7 mouse cellular contexts compared by ENCODE assay signal in the genomic region with DNA sequence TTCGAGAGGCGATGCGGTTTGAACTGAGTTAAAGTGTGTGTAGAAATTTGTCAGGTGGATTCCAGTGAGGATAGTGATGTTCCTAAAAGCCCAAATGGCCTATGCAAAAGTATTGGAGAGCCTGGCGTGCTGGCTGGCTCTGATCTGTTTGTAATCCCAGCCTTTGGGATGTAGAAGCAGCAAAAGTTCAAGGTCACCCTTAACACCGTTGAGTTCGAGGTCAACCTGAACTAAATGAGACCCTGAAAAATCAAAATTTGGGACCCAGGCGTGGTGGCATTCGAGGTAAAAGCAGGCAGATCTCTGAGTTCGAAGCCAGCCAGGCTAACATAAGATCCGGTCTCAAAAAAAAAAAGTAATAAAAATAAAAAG. TPM values are rescaled to one million over a fixed set of nuclear protein-coding genes. Genes with fewer than 3 reads are reported as not detected.
DNase-seq lines count a peak whose midpoint lies in the region; ATAC-seq and TF ChIP-seq lines count a peak whose summit lies in the region.

No protein-coding gene starts in this region.

- peak overlapping the region; percentile 87 for H3K4me2 ChIP-seq in lung, embryonic 16.5 days (ENCODE audit: low read depth, low read length)

- TF ChIP-seq CTCF in olfactory bulb, adult 2 months (IDR thresholded peaks at IDR 0.05; ENCODE audit: insufficient read depth, low read depth, low read length): no peak

- peak overlapping the region; percentile 82 for H3K9ac ChIP-seq in lung, embryonic 16.5 days (ENCODE audit: low read length)

- H3K9me3 ChIP-seq in lung, embryonic 16.5 days (ENCODE audit: control insufficient read depth, low read length): no peaks in the 10 kb centered on the region
- no peaks in the 10 kb centered on the region for H3K9me3 ChIP-seq in forebrain, embryonic 10.5 days
- H3K9me3 ChIP-seq in limb, embryonic 10.5 days (replicated peaks): no peaks in the 10 kb centered on the region

- WGBS in lung, embryonic 16.5 days: 43% methylated on average over 10 of the region's 10 CpGs
- 49% methylated on average over 10 of the region's 10 CpGs for WGBS in forebrain, embryonic 10.5 days
- 46% methylated on average over 10 of the region's 10 CpGs for WGBS in limb, embryonic 10.5 days
- WGBS in olfactory bulb, adult 2 months: 52% methylated on average over 10 of the region's 10 CpGs

- no peak for DNase-seq in lung, postnatal 14 days
- DNase-seq in forebrain, embryonic 10.5 days (ENCODE audit: extremely low spot score, low spot score): no peak
- no peak for DNase-seq in limb, embryonic 10.5 days (ENCODE audit: low spot score)
- DNase-seq in kidney, adult 8-10 months: no peak

- H3K36me3 ChIP-seq in lung, embryonic 16.5 days (ENCODE audit: control insufficient read depth, insufficient read depth, low read length): no peaks in the 10 kb centered on the region
- H3K36me3 ChIP-seq in forebrain, embryonic 10.5 days (replicated peaks): peaks cover 27% of the 10 kb centered on the region
- peaks cover 22% of the 10 kb centered on the region for H3K36me3 ChIP-seq in limb, embryonic 10.5 days

- H3K4me3 ChIP-seq in lung, embryonic 16.5 days (ENCODE audit: low read length): peak overlapping the region; percentile 81
- H3K4me3 ChIP-seq in forebrain, embryonic 10.5 days: peak overlapping the region; percentile 82
- H3K4me3 ChIP-seq in limb, embryonic 10.5 days: peak overlapping the region; percentile 89
- peak overlapping the region; percentile 71 for H3K4me3 ChIP-seq in olfactory bulb, adult 2 months (ENCODE audit: insufficient read depth, low read depth, low read length)

- no peaks in the 10 kb centered on the region for H3K27me3 ChIP-seq in lung, embryonic 16.5 days (ENCODE audit: control insufficient read depth, insufficient read depth, low read depth, low read length)
- H3K27me3 ChIP-seq in forebrain, embryonic 10.5 days (ENCODE audit: poor library complexity, severe bottlenecking): no peaks in the 10 kb centered on the region
- no peaks in the 10 kb centered on the region for H3K27me3 ChIP-seq in limb, embryonic 10.5 days (ENCODE audit: low read depth, poor library complexity, severe bottlenecking)

- ATAC-seq in lung, embryonic 16.5 days (ENCODE audit: low read depth): no peak
- ATAC-seq in frontal cortex, adult (ENCODE audit: low TSS enrichment): no peak

- no peak for TF ChIP-seq POLR2A in olfactory bulb, adult 2 months (IDR thresholded peaks at IDR 0.05; ENCODE audit: insufficient read depth, low read depth, low read length)

- H3K27ac ChIP-seq in lung, embryonic 16.5 days (ENCODE audit: low read length): peak overlapping the region; percentile 74
- H3K27ac ChIP-seq in forebrain, embryonic 10.5 days: peak overlapping the region; percentile 91
- H3K27ac ChIP-seq in limb, embryonic 10.5 days: peak overlapping the region; percentile 87
- 0 out of 2 replicates have a peak overlapping the region, but pooled peaks have one; percentile 8 for H3K27ac ChIP-seq in olfactory bulb, adult 2 months (ENCODE audit: insufficient read depth, low read depth, low read length)

- H3K4me1 ChIP-seq in lung, embryonic 16.5 days (replicated peaks; ENCODE audit: control insufficient read depth, insufficient read depth, low read length): peaks cover 22% of the 10 kb centered on the region
- peaks cover 42% of the 10 kb centered on the region for H3K4me1 ChIP-seq in forebrain, embryonic 10.5 days
- H3K4me1 ChIP-seq in limb, embryonic 10.5 days: peaks cover 22% of the 10 kb centered on the region
- peaks cover 5% of the 10 kb centered on the region for H3K4me1 ChIP-seq in olfactory bulb, adult 2 months (ENCODE audit: control insufficient read depth, insufficient read depth, low read length)

RNA-seq across cellular contexts. Expression of a gene that starts 0.6 kb away (rescaled TPM):
- polyA plus RNA-seq in lung, embryonic 16.5 days (2015; fragmentation: Nextera tagmentation; extraction: Ambion mirVana): 14.1 and 16.9 TPM in 2 replicates
- polyA plus RNA-seq in forebrain, embryonic 10.5 days (2016; fragmentation: Nextera tagmentation; extraction: Ambion mirVana): 18.5 and 20.4 TPM in 2 replicates
- 15.0 and 17.1 TPM in 2 replicates for polyA plus RNA-seq in limb, embryonic 10.5 days (2016; fragmentation: Nextera tagmentation; extraction: Ambion mirVana)
- polyA plus RNA-seq in olfactory bulb, adult 2 months (2012; ENCODE audit: insufficient read depth, insufficient read length, low replicate concordance, missing spikeins): not detected in 2 replicates

RNA-seq across cellular contexts. Expression of a gene that starts 0.8 kb away (rescaled TPM):
- polyA plus RNA-seq in lung, embryonic 16.5 days (2015; fragmentation: Nextera tagmentation; extraction: Ambion mirVana): 172 and 191 TPM in 2 replicates
- 194 and 213 TPM in 2 replicates for polyA plus RNA-seq in forebrain, embryonic 10.5 days (2016; fragmentation: Nextera tagmentation; extraction: Ambion mirVana)
- polyA plus RNA-seq in limb, embryonic 10.5 days (2016; fragmentation: Nextera tagmentation; extraction: Ambion mirVana): 178 and 185 TPM in 2 replicates
- polyA plus RNA-seq in olfactory bulb, adult 2 months (2012; ENCODE audit: insufficient read depth, insufficient read length, low replicate concordance, missing spikeins): not detected in 2 replicates

Comparison
In these comparisons a context has a peak if more than half of its experiments do, and no peak if none do; other contexts are left out.
1. H3K27ac ChIP-seq: peak in every context shown above with its lines; median percentile 91 in forebrain, embryonic 10.5 days; 87 in limb, embryonic 10.5 days; 74 in lung, embryonic 16.5 days; 8 in olfactory bulb, adult 2 months.
2. RNA of a gene that starts 0.6 kb away (polyA plus RNA-seq): 18.5 to 20.4 TPM in forebrain, embryonic 10.5 days, 15.0 to 17.1 TPM in limb, embryonic 10.5 days and 14.1 to 16.9 TPM in lung, embryonic 16.5 days; not detected in olfactory bulb, adult 2 months; every median in the first group is over 10 times any median in the second.
3. Peak in every context shown above with its lines, with median percentiles within 50 percentile points of each other: H3K4me3 ChIP-seq.